Mouse (Mus musculus): ENCODE results near the gene Cyba. TPM values are rescaled to one million over a fixed set of nuclear protein-coding genes. Genes with fewer than 3 reads are reported as not detected.

Gene Cyba
- total and polyA plus RNA-seq, 3 experiments, result 450 to 1,119 (median 848) TPM

GRCm38 (mm10) chr8:122395291-122395690, 37.4 kb downstream of the Cyba start:
- in situ Hi-C loops (cut with MboI; ENCODE audit: low pct_ligation_motif_present, low pct_unique_long_range_greater_than_20kb, low sequenced_read_pairs), result no loop called here
- H3K9me3 ChIP-seq (replicated peaks; ENCODE audit: low read length), result no peaks in the 10 kb centered on the region
- H3K4me2 ChIP-seq (ENCODE audit: insufficient read depth, low read depth, poor library complexity, severe bottlenecking), result no peak overlapping the region
- H3K79me2 ChIP-seq (replicated peaks; ENCODE audit: control insufficient read depth, extremely low read depth, insufficient read depth, poor library complexity, severe bottlenecking), result 0 out of 2 replicates have a peak, but pooled peaks cover 5% of the 10 kb centered on the region
- dilution Hi-C loops (cut with MboI; ENCODE audit: extremely low pct_ligation_motif_present, extremely low pct_unique_long_range_greater_than_20kb, low sequenced_read_pairs), result no loop called here
- no peaks in the 10 kb centered on the region for H3K4me1 ChIP-seq (ENCODE audit: control insufficient read depth in 1 of 2, insufficient read depth in 2 of 2)
- H3K27ac ChIP-seq (ENCODE audit: insufficient read depth, low read depth), result no peak overlapping the region
- DNase-seq (ENCODE audit: extremely low read depth), result no peak
- TF ChIP-seq MAZ (IDR thresholded peaks at IDR 0.05; ENCODE audit: low read depth, low read length), result no peak
- TF ChIP-seq E2F4 (IDR thresholded peaks at IDR 0.05; ENCODE audit: insufficient replicate concordance, low read depth, low read length), result no peak
- no peak for TF ChIP-seq POLR2AphosphoS2 (IDR thresholded peaks at IDR 0.05; ENCODE audit: low read depth, low read length)
- no peak for TF ChIP-seq RAD21 (IDR thresholded peaks at IDR 0.05; ENCODE audit: low read depth, low read length)
- TF ChIP-seq USF1 (IDR thresholded peaks at IDR 0.05; ENCODE audit: low read depth, low read length), result no peak
- TF ChIP-seq ZNF384 (IDR thresholded peaks at IDR 0.05; ENCODE audit: low read depth, low read length), result no peak
- TF ChIP-seq RCOR1 (conservative IDR thresholded peaks at IDR 0.05; ENCODE audit: low read depth, low read length), result no peak
- TF ChIP-seq CHD2 (IDR thresholded peaks at IDR 0.05; ENCODE audit: low read length), result no peak
- TF ChIP-seq ZKSCAN1 (IDR thresholded peaks at IDR 0.05; ENCODE audit: borderline replicate concordance, low read depth, low read length), result no peak
- TF ChIP-seq SMC3 (IDR thresholded peaks at IDR 0.05; ENCODE audit: low read depth, low read length), result no peak
- TF ChIP-seq MXI1 (IDR thresholded peaks at IDR 0.05; ENCODE audit: low read depth, low read length), result no peak
- no peak for TF ChIP-seq UBTF (IDR thresholded peaks at IDR 0.05; ENCODE audit: low read depth, low read length)
- TF ChIP-seq GABPA (IDR thresholded peaks at IDR 0.05; ENCODE audit: insufficient replicate concordance, low read depth, low read length), result no peak
- no peak for TF ChIP-seq USF2 (conservative IDR thresholded peaks at IDR 0.05; ENCODE audit: low read depth, low read length)
- TF ChIP-seq ZC3H11A (IDR thresholded peaks at IDR 0.05; ENCODE audit: low read depth, low read length), result no peak
- TF ChIP-seq MAX (IDR thresholded peaks at IDR 0.05; ENCODE audit: low read length), result no peak
- TF ChIP-seq ELF1 (IDR thresholded peaks at IDR 0.05; ENCODE audit: low read depth, low read length), result no peak
- H3K36me3 ChIP-seq (replicated peaks in 1 of 2; ENCODE audit: control insufficient read depth in 1 of 2, insufficient read depth in 1 of 2, low read length in 1 of 2), result peaks cover 57 to 92% of the 10 kb centered on the region in 2 experiments
- no peaks in the 10 kb centered on the region for H3K27me3 ChIP-seq (replicated peaks)
- no peak overlapping the region for H3K9ac ChIP-seq (ENCODE audit: insufficient read depth, low read depth)
- H3K4me3 ChIP-seq (replicated peaks in 1 of 3; ENCODE audit: low read depth in 2 of 3, low read length in 2 of 3, poor library complexity in 1 of 3), result no peak overlapping the region

- TF ChIP-seq ZC3H11A (IDR thresholded peaks at IDR 0.05; ENCODE audit: low read depth, low read length) (no peak), SIN3A (IDR thresholded peaks at IDR 0.05; ENCODE audit: low read length) (no peak), HCFC1 (IDR thresholded peaks at IDR 0.05; ENCODE audit: low read depth, low read length) (no peak), MYC (IDR thresholded peaks at IDR 0.05; ENCODE audit: low read depth, low read length) (no peak), RCOR1 (conservative IDR thresholded peaks at IDR 0.05; ENCODE audit: low read depth, low read length) (no peak), MEF2A (IDR thresholded peaks at IDR 0.05; ENCODE audit: borderline replicate concordance, low read depth, low read length) (no peak), MXI1 (IDR thresholded peaks at IDR 0.05; ENCODE audit: low read depth, low read length) (no peak), ZNF384 (IDR thresholded peaks at IDR 0.05; ENCODE audit: low read depth, low read length) (no peak)
- H3K36me3 ChIP-seq (replicated peaks in 1 of 2; ENCODE audit: control insufficient read depth in 1 of 2, insufficient read depth in 1 of 2, low read length in 1 of 2), result peaks cover 57 to 90% of the 10 kb centered on the region in 2 experiments
- no peak overlapping the region for H3K4me2 ChIP-seq (ENCODE audit: insufficient read depth, low read depth, poor library complexity, severe bottlenecking)
- dilution Hi-C loops (cut with MboI; ENCODE audit: extremely low pct_ligation_motif_present, extremely low pct_unique_long_range_greater_than_20kb, low sequenced_read_pairs) (no loop called here), in situ Hi-C loops (cut with MboI; ENCODE audit: low pct_ligation_motif_present, low pct_unique_long_range_greater_than_20kb, low sequenced_read_pairs) (no loop called here)
- no peaks in the 10 kb centered on the region for H3K4me1 ChIP-seq (ENCODE audit: control insufficient read depth in 1 of 2, insufficient read depth in 2 of 2)
- no peak for DNase-seq (ENCODE audit: extremely low read depth)
- no peaks in the 10 kb centered on the region for H3K27me3 ChIP-seq (replicated peaks)
- no peak overlapping the region for H3K27ac ChIP-seq (ENCODE audit: insufficient read depth, low read depth)
- no peak overlapping the region for H3K9ac ChIP-seq (ENCODE audit: insufficient read depth, low read depth)
- 0 out of 2 replicates have a peak, but pooled peaks cover 5% of the 10 kb centered on the region for H3K79me2 ChIP-seq (replicated peaks; ENCODE audit: control insufficient read depth, extremely low read depth, insufficient read depth, poor library complexity, severe bottlenecking)
- H3K9me3 ChIP-seq (replicated peaks; ENCODE audit: low read length), result peaks cover 6% of the 10 kb centered on the region
- H3K4me3 ChIP-seq (replicated peaks in 1 of 3; ENCODE audit: low read depth in 2 of 3, low read length in 2 of 3, poor library complexity in 1 of 3), result no peak overlapping the region
Measured at GRCm38 (mm10) chr8:122393717-122394116, 39.0 kb downstream of the Cyba start.

Measured in CH12.LX (cell line).